Mouse (Mus musculus) heart, adult 8-10 months (tissue): ENCODE measurements around the gene Ptbp3. TPM values are rescaled to one million over a fixed set of nuclear protein-coding genes. Genes with fewer than 3 reads are reported as not detected.

Source experiments
- DNase-seq: peaks from one replicate; pipeline ENCODE4 v3.0.0; 2022; ENCODE audit warnings: low spot score
- total RNA-seq, 4 experiments: library from RNA; stranded (reverse); gene quantifications; 2 replicates each; pipeline ENCODE4 v1.2.4; 2022

The Ptbp3 gene
- total RNA-seq, 4 experiments from 2014 or later: 18.3 to 25.8 (median 22.7) TPM

DNA sequence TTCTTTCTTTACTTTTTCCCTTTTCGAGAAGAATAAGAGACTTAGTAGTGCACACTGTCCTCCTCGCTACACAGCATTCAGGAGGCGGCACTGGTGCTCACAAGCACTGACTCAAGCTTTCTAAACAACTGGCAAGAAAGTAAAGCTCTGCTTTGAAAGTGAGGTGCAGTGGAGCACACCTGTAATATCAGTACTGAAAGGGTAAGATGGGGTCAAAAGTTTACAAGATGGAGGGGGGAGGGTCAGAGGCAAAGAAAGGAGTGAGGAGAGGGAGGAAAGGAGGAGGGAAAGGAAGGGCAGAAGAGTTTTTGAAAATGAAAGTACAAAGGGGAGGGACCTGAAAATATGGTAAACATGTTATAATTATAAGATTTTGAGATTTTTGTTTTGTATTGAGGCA lies 43.7 kb downstream of the Ptbp3 start:
- DNase-seq: no peak

DNA sequence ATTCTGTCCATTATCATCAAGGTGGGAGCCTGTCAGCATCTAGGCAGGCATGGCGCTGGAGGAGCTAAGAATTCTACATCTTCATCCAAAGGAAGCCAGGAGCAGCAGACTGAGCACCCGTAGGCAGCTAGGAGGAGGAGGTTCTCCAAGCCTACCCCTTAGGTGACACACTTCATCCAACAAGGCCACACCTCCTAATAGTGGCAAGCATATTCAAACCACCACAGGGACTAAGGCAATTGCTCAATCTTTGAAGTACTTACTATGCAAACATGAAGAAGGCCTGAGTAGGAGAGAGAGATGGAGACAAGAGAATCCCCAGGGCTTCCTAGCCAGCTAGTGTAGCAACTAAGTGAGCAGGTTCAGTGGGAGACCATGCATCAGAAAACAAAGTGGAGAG lies 58.1 kb downstream of the Ptbp3 start:
- DNase-seq: no peak

DNA sequence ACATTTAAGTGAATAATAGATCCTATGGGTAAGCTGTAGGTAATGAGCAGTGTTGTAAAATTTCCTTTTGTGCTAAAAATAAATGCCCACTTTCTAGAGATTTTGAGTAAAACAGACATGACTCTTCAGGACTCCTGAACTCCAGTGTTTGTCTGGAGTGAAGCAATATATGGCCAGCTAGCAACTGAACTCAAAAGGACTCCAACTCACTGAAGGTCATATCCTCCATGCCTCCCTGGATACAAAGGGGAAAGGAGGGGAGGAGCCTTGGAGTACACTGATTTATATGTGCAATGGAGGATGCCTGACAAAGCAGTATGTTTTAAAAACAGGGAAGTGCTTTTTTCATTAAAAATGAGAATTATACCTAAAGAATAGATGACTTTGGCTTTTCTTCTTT lies 77.9 kb downstream of the Ptbp3 start:
- no peak for DNase-seq

DNA sequence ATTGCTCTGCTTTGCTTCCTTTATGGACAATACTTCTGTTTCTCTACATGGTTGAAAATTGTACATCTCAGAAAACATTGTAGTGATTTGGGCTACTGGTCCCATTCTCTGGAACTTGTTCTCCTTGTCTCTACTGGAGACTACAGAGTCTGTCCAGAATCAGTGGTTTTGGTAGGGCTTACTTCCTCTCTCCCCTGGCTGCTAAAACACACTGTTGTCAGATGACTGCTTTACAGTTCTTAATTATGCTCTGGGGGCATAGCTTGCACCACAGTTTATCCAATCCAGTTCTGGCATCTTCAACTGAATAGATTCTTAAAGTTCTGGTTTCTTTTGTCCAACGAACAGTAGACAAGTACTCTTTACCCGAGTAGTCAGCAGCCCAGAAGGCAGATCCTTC lies 83.7 kb downstream of the Ptbp3 start:
- DNase-seq: no peak

DNA sequence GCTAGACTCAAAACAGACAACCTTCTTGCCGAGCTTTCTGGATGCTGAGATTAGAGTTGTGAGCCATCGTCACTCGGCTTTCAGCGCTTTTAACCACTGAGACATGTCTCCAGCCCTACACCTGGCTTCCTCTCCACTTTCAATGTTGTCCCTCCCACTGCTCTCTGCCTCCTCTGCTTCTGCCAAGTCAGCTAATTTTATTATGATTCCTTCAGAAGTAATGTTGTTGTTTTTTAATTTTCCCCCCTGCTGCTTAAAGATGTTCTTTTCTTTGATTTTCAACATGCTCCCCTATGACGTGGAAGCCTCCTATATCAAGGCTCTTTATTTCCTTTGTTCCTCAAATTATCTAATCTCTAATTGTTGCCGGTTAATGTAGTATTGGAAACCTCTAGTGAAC lies 84.5 kb downstream of the Ptbp3 start:
- DNase-seq: no peak

DNA sequence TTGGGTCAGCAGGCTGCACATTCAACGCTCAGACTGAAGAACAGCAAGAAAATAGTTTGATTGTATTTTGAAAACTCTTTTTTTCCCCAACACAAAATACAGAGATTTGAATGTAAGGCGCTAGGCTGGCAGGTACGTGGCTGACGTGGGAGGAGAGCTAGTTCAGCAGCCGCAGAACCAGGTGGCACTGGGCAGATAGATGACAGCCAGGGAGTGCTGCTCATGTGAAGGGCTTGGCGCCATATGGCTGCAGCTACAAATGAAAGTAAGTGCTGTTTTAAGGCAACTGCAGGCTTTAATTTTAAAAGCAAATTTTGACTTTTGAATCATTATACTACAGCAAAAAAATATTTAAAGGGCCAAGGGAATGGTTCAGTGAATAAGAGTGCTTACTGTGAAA lies 86.7 kb downstream of the Ptbp3 start:
- no peak for DNase-seq

DNA sequence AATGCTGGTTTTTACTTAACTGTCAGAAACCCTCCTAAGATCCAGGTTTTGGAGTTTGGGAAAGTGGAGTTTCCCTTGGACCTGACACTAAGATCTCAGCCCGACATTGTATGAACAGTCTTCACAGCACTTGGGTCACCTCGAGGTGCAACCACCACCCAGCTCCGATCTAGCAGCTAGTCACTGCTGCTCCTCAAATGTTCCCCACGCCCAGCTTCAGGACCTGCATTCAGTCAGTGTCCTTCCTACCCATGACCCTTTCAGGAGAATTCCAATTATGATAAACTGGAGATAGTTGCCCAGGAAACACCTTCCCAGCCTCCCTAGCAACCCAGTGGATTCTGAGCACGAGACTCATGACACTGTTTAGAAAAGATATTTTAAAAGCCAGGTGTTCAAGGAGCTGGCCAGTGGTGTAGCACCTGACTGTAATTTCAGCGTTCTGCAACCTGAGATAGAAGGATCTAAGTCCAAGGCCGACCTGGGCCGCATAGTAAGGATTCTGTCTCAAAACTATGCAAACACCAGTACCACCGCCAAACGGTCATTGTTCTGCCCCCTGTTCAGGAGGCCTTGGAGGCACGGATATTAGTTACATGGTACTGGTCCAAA lies 87.9 kb downstream of the Ptbp3 start:
- no peak for DNase-seq

DNA sequence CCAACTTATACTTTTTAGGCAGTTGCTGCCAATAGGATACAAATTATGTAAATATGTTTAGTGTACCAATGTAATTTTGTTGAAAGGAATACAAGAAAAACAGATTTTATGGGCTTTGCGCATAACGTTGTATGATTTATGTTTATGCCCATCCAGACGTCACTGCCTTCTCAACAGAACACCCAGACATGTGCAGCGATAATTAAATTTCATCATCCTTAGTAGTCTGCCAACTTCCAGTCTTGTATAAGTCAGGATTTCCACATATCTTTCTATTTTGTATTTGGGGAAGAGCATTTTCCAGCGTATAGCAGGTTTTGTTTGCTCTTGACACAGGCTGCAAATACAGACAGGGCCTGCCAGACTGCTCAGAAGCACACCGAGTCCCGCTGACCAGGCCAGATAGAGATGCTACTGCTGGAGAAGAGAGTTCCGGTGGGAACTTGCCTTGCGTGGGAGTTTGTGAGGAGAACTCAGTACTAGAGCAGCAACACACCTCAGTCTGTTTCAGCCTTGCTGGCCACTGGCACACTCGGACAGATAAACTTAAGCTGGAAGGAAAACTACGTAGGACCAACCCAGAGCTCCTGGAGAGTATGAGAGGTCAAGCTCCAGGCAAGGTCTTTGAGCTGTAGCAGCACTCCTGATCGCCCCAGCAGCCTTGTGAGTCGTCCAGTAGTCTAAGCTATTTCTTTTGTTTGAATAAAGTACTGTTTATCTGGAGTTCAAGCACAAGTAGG lies 89.8 kb downstream of the Ptbp3 start:
- no peak for DNase-seq

DNA sequence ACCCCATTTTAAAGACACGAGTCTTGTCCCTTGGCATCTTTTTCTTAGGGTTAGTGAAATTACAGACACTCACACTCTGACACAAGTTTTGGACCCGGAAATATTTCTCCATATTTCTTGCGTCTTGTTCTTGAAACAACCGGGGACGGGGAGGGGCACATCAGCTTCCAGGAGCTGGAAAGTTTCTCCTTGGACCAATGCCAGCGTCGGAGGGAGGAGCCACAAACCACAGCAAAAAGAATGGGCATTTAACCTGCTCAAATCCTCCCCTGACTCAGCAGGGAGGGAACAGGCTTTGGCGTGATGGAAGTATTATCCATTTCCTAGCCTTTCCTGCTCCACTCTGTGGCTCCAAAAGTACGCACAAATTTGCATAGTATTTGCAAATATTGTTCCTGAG lies 91.2 kb downstream of the Ptbp3 start:
- DNase-seq: peak; percentile 4

DNA sequence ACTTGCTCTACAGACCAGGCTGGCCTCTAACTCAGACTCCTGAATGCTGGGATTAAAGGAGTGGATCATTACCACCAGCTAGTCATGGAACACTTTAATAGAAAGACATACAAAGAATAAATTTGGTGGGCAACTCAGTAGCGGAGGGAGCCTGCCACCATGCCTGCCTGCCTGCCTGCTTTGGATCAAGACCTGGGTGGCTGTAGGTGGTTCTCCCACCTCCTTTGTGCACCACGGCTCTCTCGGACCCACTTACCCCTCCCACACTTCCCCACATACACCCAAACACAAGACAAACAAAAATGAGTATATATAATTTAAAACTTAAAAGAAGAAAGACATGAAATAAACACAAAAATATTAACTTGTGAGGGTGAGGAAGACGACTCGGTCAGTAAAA lies 92.1 kb downstream of the Ptbp3 start:
- no peak for DNase-seq

DNA sequence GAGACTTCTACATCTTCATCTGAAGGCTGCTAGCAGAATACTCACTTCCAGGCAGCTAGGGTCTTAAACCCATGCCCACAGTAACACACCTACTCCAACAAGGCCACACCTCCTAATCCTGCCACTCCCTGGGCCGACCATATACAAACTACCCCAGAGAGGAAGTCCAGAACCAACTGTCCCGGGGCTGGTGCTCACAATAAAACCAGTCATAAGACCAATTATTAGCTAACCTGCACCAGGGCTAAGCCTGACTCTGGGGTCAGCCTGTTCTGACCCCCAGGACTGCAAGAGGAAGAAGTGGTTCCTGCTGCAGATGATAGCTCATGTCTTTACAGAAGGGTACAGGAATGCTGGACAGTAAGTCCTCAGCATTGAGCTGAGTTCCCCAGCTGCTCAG lies 93.7 kb downstream of the Ptbp3 start:
- no peak for DNase-seq

DNA sequence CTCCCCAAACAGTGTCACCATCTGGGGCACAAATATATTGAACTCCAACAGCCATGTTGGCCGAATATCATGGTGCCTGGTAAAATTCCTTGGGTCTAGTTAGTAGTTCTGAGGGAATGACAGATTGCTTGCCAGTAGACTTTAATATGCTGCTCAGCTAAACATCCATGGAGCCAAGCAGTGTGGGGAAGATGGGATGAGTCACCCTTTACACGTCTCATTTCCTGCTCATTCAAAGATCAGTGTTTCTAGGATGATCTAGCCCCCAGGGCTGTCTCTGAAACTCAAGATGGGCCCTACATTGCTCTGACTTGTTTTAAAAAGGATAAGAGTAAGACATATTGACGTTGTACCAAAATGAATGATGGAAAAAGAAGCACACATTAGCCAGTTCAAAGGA lies 95.1 kb downstream of the Ptbp3 start:
- no peak for DNase-seq

DNA sequence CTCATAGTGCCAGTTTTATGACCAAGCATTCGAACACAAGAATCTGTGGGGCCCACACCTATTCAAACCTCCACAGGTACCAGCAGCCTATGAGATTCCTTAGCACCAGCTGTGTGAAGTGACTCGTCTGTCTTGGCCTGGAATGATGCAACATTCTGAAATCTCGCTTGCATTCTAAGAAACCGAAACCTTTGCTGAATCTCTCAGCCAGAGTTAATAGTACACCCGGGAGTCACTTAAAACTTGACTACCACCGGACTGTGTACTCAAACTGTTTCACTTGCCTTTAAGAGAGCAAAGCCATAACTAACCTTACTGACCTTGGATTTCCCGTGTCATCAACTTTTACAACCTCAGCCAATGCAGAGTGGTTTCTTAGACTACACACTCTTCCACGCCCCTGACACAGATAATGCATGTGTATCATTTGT lies 96.6 kb downstream of the Ptbp3 start:
- DNase-seq: no peak

DNA sequence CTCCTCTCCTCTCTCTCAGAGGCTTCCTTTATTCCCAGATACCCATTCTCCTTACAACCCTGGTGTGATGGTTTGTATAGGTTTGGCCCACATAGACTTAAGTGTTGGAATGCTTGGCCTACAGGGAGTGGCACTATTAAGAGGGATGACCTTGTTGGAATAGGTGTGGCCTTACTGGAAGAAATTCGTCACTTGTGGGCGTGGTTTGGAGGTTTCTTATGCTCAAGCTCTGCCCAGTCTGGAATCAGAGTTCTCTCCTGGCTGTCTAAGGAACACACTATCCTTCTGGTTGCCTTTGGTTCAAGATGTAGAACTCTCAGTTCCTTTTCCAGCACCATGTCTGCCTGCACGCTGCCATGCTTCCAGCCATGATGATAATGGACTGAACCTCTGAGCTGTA lies 98.3 kb downstream of the Ptbp3 start:
- no peak for DNase-seq

DNA sequence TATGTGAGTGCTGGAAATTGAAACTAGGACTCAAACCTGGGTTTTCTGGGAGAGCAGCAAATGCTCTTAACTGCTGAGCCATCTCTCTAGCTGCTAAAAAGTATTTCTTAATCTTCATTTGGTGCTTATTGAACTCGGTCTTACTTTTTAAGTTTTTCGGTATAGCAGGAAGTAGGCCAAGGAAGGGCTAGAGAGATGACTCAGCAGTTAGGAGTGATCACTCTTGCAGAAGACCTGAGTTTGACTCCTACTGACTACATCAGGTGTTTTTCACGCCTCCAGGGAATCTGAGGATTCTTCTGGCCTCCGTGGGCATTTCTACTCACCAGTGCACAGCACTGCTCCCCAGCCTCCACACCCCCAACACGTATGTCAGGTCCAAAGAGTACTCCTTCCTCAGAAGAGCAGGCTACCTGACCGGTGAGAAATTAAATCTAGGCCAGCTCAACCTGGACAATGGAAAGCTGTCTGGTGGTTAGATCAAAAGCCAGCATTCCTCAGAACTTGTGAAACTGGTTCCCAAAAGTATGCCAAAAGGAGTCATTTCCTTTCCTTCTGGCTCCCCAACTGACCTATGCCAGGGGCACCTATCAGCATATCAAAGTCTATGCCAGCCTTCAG lies 98.8 kb downstream of the Ptbp3 start:
- DNase-seq: no peak

DNA sequence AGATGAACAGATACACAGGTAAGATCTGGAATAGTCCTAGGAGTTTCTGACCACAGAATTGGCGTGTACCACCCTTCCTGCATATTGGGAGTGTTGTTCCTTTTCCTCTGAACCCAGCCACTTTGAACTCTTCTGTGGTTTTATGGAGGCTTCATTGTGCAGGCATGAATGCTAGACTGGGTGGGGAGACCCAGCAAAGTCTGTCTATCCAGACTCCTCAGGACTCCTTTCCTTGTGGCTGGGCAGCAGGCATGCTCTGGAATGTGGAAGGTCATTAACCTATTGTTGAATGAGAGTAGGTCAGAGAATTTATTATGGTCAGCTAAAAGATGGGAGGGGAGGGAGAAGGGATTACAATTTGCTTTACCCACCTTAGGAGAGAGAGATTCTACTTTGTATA lies 101.9 kb downstream of the Ptbp3 start:
- DNase-seq: no peak

DNA sequence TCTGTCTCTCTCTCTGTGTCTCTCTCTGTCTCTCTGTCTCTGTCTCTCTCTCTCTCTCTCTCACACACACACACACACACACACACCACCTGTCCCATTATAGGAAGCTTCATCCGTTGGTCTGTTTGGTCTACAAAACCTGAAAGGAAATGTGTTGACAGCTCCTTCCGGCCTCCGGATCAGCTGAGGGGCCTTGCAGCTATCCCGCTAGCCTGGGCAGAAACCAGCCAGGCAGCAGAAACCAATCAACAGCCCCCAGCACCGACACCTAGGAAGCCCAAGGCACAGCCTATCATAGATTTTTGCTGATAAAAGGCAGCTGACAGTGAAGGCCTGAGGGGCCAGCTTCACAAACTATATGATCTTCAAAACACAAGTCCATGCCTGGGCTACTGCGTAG lies 103.6 kb downstream of the Ptbp3 start:
- DNase-seq: no peak

DNA sequence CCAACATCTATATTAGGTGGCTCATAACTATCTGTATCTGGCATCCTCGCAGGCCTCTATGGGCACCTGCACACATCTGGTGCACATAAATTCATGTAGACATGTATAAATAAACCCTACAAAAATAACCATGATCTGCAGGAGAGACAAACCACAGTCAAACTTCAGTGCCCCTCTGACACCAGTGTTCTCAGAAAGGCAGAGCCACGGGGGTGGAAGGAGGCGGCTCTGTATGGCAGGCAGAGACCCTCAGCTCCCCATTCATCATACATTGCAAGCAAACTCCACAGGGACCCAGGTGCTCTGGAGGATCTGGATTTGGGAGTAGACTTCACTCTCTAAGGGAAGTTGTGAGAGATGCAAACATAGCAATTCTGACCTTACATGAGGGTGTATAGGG lies 104.2 kb downstream of the Ptbp3 start:
- no peak for DNase-seq

DNA sequence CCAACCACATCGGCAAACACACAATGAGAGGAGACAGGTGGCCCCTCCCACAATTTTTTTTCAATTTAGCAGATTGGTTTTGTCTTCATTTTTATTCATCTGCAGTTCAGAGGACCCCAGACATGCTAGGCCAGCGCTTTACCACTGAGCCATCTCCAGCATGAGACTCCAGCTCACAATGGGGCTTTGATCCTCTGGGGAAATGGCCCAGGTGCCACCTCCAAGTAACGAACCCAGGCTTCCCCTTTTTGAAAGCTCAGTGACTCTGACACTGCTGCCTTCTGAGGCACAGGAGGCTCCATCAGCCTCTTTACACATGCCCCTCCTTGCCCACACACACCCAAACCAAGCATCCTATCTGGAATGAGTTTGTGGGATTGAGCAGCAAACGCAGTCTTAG lies 105.1 kb downstream of the Ptbp3 start:
- DNase-seq: no peak

DNA sequence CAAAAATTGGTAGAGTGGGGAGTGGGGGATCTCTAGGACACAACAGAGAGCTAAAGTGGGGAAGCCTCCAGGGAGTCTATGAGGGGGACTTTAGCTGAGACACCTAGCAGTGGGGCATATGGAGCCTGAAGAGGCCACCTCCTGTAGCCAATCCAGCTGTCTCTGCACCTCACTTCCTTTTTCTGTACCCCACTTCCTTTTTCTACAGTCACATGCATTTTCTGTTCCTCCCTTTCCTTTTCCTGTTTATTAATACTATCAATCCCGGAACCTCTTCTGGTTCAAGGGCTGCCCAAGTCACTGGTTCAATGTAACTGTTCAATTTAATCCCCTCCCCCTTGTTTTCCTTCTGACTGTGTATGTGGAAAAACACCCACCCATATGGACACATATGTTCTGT lies 107.9 kb downstream of the Ptbp3 start:
- peak; percentile 11 for DNase-seq

DNA sequence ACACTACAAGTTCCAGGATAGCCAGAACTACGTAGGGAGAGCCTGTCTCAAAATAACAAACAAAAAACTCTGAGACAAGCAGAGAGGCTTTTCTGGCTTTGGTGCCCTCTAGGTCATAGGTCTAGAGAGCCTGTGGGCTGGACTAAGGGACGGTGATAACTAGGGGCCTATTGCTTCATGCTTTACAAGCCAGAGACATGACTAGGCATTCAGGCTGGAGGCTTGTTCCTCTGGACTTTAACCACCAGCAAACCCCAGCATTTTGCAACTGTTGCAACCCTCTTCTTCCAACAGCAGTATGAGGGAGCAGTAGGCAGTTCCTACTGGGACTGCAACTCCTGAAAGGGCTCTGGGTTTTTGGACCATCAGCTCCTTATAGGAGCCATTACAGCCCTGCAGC lies 109.2 kb downstream of the Ptbp3 start:
- peak; percentile 2 for DNase-seq

DNA sequence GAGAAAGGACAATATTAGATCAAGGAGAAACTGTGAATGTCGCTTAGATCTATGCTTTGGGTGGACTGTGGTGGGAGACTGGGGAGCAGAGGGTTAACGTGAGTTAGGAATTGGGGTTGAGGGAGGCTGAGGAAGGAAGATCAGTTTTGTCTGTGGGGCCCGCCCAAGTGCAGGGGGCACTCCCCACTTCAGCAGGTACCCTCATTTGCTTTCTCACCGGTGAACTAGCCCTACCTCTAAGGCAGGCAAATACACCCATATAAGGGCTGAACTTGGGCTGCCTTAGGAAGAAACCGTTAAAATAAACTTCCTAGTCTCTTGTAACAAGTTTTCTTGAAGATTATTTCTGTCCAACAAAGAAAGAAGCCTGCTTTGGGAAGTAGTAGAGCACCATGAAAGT lies 110.1 kb downstream of the Ptbp3 start:
- DNase-seq: no peak
